Mouse (Mus musculus) heart, postnatal 36 days (tissue): ENCODE measurements around the gene Angpt4. TPM values are rescaled to one million over a fixed set of nuclear protein-coding genes. Genes with fewer than 3 reads are reported as not detected.

Experiments
- DNase-seq, 2 experiments: peaks; one replicate each; pipeline ENCODE4 v3.0.0; 2021 to 2022
- intact Hi-C: fragments of 180-260 bp; cut with DNase I; formaldehyde crosslinking; loops from one replicate; pipeline ENCODE4 v1.15.1; 2025
- microRNA-seq, 2 experiments: library from miRNA; unstranded; fragments of <30 nt; microRNA quantifications; one replicate each; pipeline ENCODE4 v1.2.0; 2021; ENCODE audit warnings: borderline number of aligned reads in 2 of 2
- total RNA-seq, 2 experiments: library from RNA; stranded (reverse); gene quantifications; 2 replicates each; pipeline ENCODE4 v1.2.3; 2021

Angpt4 gene
- total RNA-seq, 2 experiments from 2014 or later: 0.19 to 0.22 TPM

DNA sequence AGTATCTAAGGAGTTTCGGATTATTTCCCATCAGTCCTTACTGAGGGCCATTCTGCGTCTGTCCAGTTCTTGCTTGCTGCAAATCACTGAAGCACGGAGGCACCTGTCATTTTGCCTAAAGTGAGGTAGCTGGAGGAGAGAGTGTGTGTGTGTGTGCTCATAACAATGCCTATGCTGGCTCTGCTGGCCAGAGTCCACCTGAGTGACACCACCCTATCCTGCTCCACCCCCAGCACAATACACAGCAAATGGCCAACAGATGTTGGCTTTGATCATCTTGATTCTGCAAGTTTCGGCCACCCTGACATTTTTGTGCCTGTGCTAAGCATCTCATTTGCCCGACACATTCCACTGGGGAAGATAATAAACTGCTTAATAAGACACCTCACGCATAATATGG lies 67.5 kb downstream of the Angpt4 start:
- DNase-seq: peak in 1 of 2 experiments; percentile 39
- intact Hi-C loops: no loop called here

DNA sequence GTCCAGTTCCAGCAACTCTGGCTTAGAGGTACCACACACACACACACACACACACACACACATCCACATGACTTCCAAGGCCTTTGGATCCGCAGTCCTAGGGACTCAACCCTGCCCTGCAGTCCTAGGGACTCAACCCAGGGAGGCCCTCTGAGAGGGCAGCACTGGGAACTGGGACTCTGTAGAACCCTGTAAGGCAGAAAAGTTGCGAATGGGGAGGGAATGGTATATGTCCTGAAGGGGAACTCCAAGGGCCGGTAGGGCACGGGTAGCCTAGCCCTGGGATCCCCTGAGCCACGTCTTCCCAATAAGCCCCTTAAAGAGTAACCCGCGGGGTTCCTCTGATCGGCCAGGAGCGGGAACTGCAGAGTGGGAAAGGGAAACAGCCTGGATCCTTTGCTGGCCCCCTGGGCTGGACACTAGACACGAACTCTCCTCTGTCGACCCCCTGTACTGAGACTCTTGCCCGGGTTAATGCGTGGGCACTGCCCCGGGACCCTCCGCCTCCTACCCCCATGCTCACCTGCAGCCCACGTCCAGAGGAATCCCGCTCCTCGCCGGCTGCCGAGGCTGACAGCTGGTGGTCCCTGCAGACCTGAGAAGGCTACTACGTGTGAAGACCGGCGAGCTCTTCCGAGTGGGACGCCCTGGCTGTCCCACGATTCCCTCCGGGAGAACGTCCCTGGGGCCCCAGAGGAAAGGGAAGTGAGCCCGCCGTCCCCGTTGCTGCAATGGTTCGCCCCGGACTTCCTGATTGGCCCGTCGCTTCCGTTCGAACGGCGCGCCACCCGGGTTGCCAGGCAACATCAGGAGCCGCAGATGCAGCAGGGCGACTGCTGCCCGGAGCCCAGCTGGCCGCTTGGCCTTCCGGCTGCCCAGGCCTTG lies 68.7 kb downstream of the Angpt4 start, which contains the start of gene Fam110a:
Fam110a (minus strand) TSS at position 750 of the 885 bp plus-strand sequence.
- intact Hi-C loops: no loop called here
- peak; percentile 89 to 91 for DNase-seq

DNA sequence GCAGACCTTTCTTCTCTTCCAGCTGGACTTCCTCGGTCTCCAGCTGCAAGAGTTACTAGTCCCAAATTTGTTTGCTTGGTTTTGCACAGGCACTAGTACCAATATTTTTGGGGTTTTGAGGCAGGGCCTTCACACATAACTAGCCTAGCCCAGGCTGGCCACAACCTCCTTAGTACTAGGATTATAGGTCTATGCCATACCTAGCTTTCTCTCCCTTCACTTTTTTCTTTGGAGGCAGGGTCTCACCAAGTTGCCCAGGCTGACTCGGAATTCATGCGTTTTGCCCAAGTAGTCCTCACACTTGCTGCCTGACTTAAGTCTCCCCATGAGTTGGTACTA lies 69.3 kb downstream of the Angpt4 start:
- no peak for DNase-seq
- intact Hi-C loops: no loop called here

DNA sequence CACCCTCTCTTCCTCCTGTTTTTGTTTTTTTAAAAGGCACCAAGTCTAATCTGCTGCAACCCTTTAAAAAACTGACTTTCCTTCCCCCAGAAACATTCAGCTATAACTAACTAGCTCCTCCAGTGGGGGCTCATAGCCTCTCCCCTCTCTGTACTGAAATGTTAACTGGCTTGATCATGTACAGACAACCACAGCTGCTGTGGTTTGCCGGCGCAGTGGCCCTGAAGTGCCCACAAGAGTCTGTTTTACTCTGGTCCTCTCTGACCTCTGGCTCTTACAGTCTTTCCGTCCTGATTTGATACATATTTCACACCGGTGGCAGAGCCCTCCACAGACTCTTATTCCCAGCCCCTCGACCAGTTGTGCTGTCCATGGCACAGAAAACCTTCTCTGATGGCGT lies 70.3 kb downstream of the Angpt4 start:
- DNase-seq: no peak
- intact Hi-C loops: no loop called here

DNA sequence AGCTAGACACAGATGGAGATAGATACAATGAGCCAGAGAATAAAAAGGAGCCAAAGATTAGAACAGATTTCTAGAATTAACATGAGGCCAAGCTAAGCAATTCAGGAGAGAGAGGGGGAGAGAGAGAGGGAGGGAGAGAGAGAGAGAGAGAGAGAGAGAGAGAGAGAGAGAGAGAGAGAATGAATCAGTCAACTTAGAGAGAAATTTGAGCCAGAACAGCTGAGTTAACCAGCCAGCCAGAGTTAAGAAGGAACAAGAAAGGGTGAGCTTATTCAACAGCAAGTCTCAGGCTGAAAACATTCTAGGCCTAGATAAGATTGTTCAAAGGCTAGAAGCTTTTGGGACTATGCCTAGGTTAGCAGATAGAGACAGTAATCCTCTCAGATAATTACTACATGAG lies 71.5 kb downstream of the Angpt4 start:
- intact Hi-C loops: no loop called here
- DNase-seq: no peak

DNA sequence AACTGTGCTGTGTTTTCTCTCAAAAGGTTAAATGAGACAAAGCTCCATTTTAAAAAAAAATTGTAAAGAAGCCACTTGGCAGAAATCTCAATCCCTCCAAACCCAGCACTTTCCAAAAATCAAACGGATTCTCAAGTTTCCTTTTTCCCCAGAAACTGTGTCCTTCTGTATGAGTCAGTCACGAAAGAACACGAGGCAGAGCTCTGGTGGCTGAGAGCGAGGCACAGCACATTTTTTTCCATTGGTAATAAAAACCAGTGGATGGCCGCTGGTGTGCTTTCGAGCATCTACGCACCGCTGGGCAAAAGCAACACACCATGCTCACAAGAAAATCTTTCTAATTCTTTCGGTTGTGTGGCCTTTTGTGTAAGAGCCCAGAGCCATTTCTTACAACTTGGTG lies 73.0 kb downstream of the Angpt4 start:
- no peak for DNase-seq
- intact Hi-C loops: no loop called here

DNA sequence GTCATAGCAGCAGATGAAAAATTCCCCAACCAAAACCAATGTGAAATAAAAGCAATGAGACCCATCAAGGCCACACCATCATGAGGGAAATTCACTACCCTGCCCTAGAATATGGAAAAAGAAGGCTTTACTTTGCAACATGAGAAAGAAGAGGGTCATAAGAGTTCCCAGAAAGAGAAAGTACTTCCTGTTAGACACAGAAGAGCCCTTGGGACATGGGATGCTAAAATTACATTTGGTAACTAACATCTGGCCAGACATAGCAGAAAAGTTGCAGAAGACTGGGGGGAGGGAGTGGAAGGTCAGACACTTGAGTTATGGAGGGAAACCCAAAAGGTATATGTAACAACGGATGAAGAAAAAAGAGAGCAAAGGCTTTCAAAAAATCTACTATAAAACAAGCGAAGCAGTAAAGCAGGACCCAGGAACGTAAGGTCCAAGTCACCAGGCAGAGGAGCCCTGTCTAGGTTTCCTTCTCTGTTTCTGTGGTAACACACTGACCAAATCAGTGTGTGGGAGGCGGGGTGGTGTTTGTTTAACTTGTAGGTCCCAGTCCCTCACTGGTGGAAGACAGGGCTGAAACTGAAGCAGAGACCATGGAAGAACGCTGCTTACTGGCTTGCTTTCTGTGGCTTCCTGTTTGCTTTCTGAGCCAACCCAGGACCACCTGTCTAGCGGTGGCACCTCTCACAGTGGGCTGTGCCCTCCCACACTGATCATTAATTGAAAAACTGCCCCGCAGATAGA lies 74.6 kb downstream of the Angpt4 start:
- no peak for DNase-seq

DNA sequence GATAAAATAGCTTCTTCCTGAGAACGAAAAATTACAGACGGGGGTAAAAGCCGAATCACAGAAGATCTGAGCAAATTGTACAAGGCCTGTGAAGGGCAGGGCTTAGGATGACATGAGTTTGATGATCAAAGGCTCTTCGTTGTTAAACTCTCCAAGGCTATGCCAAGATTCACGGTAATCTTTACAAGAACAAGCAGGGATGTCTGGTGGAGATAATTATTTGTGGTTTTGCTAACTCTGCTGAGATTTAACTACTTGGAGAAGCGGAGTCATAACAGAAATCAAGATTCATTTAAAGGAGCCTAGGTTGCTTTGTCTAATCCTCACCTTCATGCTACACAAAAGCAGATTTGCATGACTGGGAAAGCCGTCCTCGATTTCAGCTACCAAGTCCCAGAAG lies 75.9 kb downstream of the Angpt4 start:
- intact Hi-C loops: no loop called here
- DNase-seq: no peak

More for the DNA sequence above, 74.6 kb downstream of the Angpt4 start:
- intact Hi-C loops: no loop called here

DNA sequence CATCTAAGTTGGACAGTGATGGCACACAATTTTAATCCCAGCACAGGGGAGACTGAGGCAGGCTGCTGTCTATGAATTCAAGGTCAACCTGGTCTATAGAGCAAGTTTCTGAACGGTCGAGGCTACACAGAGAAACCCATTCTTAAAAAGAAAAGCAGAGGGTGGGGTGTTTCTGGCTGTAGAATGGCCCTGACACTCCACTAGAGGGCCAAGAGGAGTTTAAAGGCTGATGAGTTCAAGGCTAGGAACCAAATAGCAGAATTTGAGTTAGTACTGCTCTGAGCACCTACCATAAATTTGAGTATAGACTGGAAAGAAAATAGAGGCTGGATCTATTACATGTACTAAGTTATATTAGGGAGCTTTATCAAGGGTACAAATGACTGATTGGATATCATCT lies 78.0 kb downstream of the Angpt4 start:
- DNase-seq: no peak
- intact Hi-C loops: no loop called here

DNA sequence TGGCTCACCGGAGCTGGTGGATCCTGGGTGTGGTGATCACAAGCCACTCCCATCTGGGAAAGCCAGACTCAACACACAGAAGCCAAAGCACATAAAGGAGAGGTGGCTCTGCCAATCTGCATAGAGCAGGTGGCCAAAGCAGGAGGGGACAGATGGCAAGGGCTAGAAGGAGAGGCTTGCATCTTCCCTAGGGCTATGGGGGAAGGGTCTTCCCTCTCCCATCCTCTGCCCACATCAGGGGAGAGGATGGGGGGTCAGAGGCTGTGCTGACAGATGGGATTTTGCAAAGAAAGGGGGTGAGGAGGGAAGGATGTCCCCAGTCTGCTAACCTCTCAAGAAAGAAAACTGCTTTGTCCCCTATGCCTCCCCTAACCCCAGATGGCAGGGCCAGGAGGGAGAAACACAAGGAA lies 80.0 kb downstream of the Angpt4 start:
- intact Hi-C loops: no loop called here
- no peak for DNase-seq

DNA sequence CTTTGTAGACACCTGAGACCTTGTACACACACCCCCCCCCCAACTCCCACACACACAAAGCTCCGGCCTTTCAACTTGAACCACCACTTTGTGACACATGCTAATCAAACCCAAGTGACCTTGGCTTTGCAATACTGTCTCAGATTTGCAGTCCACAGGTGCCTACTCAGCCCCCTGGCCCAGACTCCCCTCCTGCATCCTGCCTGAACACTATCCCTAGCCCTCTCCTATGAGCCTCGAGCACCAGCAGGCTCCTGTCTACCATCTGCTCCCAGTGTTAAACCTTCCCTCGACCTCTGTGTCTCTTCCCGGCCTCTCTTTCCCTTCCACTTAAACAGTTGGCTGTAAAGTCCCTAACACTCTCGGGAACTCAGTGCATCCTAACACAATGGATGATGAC lies 80.4 kb downstream of the Angpt4 start:
- intact Hi-C loops: no loop called here
- DNase-seq: no peak

DNA sequence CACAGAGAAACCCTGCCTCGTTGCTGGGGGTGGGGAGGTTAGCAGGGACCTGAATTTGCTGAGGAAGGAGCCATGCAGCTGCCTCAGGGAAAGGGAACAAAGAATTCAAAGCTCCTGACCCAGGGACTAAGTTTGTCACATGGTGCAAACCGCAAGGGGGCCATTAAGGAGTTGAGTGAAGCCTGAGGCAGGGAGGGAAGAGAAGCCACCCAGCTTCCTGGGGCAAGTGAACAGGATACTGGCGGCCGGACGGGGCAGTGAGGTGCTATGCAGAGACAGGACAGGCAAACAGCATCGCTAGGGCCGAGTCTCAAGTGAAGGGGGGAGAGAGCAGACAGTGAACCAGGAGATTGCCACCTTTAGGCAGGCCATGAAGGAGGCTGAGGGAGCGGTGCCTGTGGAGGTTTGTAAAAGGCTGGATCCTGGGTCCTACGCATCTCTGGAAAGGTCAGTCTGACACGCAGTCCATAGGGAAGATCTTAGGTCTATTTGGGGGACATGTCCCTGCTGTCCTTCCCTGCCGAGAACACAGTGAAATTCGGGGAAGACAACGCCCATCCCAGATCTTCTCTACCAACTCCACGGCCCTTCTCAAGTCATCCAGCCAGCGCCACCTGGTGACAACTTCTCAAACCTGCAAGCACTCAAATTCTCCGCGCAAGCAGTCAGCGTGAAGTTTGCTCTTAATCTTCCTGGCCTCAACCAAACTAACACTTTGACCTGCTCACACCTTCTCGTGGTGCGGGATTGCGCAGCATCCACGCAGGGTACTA lies 83.5 kb downstream of the Angpt4 start:
- intact Hi-C loops: loop anchor here (1.0 to 2.0 kb wide), 3 partner anchors 53 to 118 kb away; no protein-coding TSS in a partner anchor
- peak; percentile 85 to 86 for DNase-seq

Small RNA genes lying within 50 kb of the gene (microRNA-seq; reads per million reads assigned to microRNA genes)
- gene Mir1953: 0 to 0.72 reads per million in 2 experiments

Other genes starting within 250 kb of the Angpt4 start
- gene Rad21l, start 242.7 kb upstream of the Angpt4 start, total RNA-seq: not detected
- gene Tmem74b, start 209.2 kb upstream of the Angpt4 start, total RNA-seq: 1 to 10 TPM; 4.3 to 5.2 TPM
- 10 to 100 TPM; 21.3 to 25.6 TPM for gene Psmf1, start 167.0 kb upstream of the Angpt4 start, total RNA-seq
- gene Rspo4, start 68.3 kb upstream of the Angpt4 start, total RNA-seq: not detected
- 1 to 10 TPM; 3.4 to 5.7 TPM for gene Fam110a, start 69.0 kb downstream of the Angpt4 start, total RNA-seq
- gene Slc52a3, start 85.3 kb downstream of the Angpt4 start, total RNA-seq: 1 to 10 TPM; 1.2 to 2.4 TPM
- not detected for gene Scrt2, start 170.3 kb downstream of the Angpt4 start, total RNA-seq
- gene Srxn1, start 194.3 kb downstream of the Angpt4 start, total RNA-seq: 10 to 100 TPM; 16.6 to 21.6 TPM
- gene Tcf15, start 232.4 kb downstream of the Angpt4 start, total RNA-seq: 10 to 100 TPM; 39.7 to 50.1 TPM